Mouse (Mus musculus): ENCODE results near the gene Olfr1352.
"Not testable (repeated sequence)": the region's sequence is repeated elsewhere in the genome, so short reads cannot be mapped to it uniquely, and the experiment has no call there.

Olfr1352 gene

GRCm38 (mm10) chr10:78980750-78981149 lies at the start of gene Olfr1352:
Olfr1352 (plus strand) TSS chr10:78981050.
- no peak for ATAC-seq (ENCODE audit: low TSS enrichment)

- ATAC-seq (ENCODE audit: low TSS enrichment) = not testable (repeated sequence)
These were observed 30.5 kb upstream of the Olfr1352 start, which contains the start of gene Olfr8 for GRCm38 (mm10) chr10:78950336-78950735. Olfr8 (plus strand) TSS chr10:78950636.

- ATAC-seq (ENCODE audit: low TSS enrichment) = not testable (repeated sequence)
These were observed 17.8 kb upstream of the Olfr1352 start, which contains the start of gene Olfr1353 for GRCm38 (mm10) chr10:78963009-78963408. Olfr1353 (plus strand) TSS chr10:78963309.

DNA sequence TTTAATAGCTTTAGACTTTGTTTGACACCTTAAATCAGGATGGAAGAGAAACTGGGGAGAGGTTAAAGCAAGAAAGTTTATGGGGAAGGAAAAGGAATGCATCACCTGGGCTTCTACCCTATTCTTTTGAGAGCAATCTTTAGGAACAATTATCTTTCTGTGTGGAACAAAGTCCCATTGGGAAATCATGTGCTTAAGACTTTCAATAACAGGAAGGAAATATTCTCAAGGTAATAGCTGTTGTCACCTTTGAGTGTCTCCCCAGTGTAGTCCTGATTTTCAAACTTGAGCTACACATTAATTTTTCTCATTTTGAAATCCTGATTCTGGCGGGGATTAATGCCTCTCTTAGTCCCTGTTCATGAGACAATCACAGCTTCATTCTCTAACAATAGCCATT lies 31.3 kb downstream of the Olfr1352 start, which contains the start of gene Olfr1351:
TSS of gene Olfr1351 (plus strand) at position 301 of the 400 bp plus-strand sequence.
- ATAC-seq (ENCODE audit: low TSS enrichment) = no peak

GRCm38 (mm10) chr10:79028441-79028840 lies 47.6 kb downstream of the Olfr1352 start, which contains the start of gene Olfr57:
Olfr57 (plus strand) TSS chr10:79028741.
- ATAC-seq (ENCODE audit: low TSS enrichment) = no peak

All from frontal cortex, adult (tissue).